Mouse (Mus musculus): ENCODE data around the gene Abhd14a.

The Abhd14a gene

GRCm38 (mm10) chr9:106467746-106468145 is 20.3 kb upstream of the Abhd14a start:
- DNase-seq: no peak

- no peak for DNase-seq
These were observed 19.2 kb upstream of the Abhd14a start for GRCm38 (mm10) chr9:106466721-106467120.

GRCm38 (mm10) chr9:106465571-106466200 is 18.2 kb upstream of the Abhd14a start, which contains the start of gene Gpr62:
Gene Gpr62, minus strand, starts transcription at chr9:106465938.
- DNase-seq: no peak

- DNase-seq: peak; percentile 45
These were observed 17.5 kb upstream of the Abhd14a start for GRCm38 (mm10) chr9:106464751-106465541.

GRCm38 (mm10) chr9:106463122-106464063 is 15.9 kb upstream of the Abhd14a start:
- DNase-seq: no peak

- no peak for DNase-seq
These were observed 14.9 kb upstream of the Abhd14a start for GRCm38 (mm10) chr9:106462430-106462800.

GRCm38 (mm10) chr9:106461641-106462429 is 14.4 kb upstream of the Abhd14a start:
- DNase-seq: no peak

- DNase-seq: no peak
These were observed 13.5 kb upstream of the Abhd14a start for GRCm38 (mm10) chr9:106461026-106461415.

- DNase-seq: no peak
These were observed 13.0 kb upstream of the Abhd14a start for GRCm38 (mm10) chr9:106460401-106461025.

GRCm38 (mm10) chr9:106459946-106460345 is 12.5 kb upstream of the Abhd14a start:
- DNase-seq: no peak

- no peak for DNase-seq
These were observed 10.4 kb upstream of the Abhd14a start for GRCm38 (mm10) chr9:106457920-106458319.

- no peak for DNase-seq
These were observed 9.7 kb upstream of the Abhd14a start for GRCm38 (mm10) chr9:106457163-106457559.

- DNase-seq: peak; percentile 41
These were observed 9.1 kb upstream of the Abhd14a start for GRCm38 (mm10) chr9:106456325-106457162.

GRCm38 (mm10) chr9:106454888-106455681 is 7.6 kb upstream of the Abhd14a start:
- DNase-seq: no peak

GRCm38 (mm10) chr9:106454071-106454761 is 6.7 kb upstream of the Abhd14a start:
- no peak for DNase-seq

GRCm38 (mm10) chr9:106453271-106454070 is 6.0 kb upstream of the Abhd14a start, which contains the start of gene Pcbp4:
Gene Pcbp4, plus strand, starts transcription at chr9:106453291.
- peak; percentile 81 for DNase-seq

GRCm38 (mm10) chr9:106452821-106453220 is 5.3 kb upstream of the Abhd14a start:
- peak; percentile 65 for DNase-seq

GRCm38 (mm10) chr9:106452351-106452750 is 4.9 kb upstream of the Abhd14a start:
- DNase-seq: no peak
